Mouse (Mus musculus) frontal cortex, postnatal 36 days (tissue): ENCODE results near the gene Spock1.

Experiments used
- DNase-seq, 2 experiments: peaks; one replicate each; pipeline ENCODE4 v3.0.0; 2022; ENCODE audit warnings: low spot score in 2 of 2

Spock1 gene

GRCm38 (mm10) chr13:57806816-57807215 lies 101.3 kb downstream of the Spock1 start:
- no peak for DNase-seq

GRCm38 (mm10) chr13:57806301-57806700 lies 101.8 kb downstream of the Spock1 start:
- no peak for DNase-seq

GRCm38 (mm10) chr13:57798633-57799032 lies 109.5 kb downstream of the Spock1 start:
- DNase-seq = no peak

- DNase-seq = no peak
Observed at GRCm38 (mm10) chr13:57796951-57797692, 111.0 kb downstream of the Spock1 start.

- DNase-seq = no peak
Observed at GRCm38 (mm10) chr13:57793643-57794240, 114.4 kb downstream of the Spock1 start.

GRCm38 (mm10) chr13:57789796-57790195 lies 118.3 kb downstream of the Spock1 start:
- DNase-seq = no peak

GRCm38 (mm10) chr13:57788299-57788698 lies 119.8 kb downstream of the Spock1 start:
- no peak for DNase-seq

GRCm38 (mm10) chr13:57786278-57786677 lies 121.9 kb downstream of the Spock1 start:
- DNase-seq = no peak

- DNase-seq = peak; percentile 50 to 73
Observed at GRCm38 (mm10) chr13:57782975-57783374, 125.2 kb downstream of the Spock1 start.

- DNase-seq = no peak
Observed at GRCm38 (mm10) chr13:57782107-57782561, 126.0 kb downstream of the Spock1 start.

GRCm38 (mm10) chr13:57779146-57779545 lies 129.0 kb downstream of the Spock1 start:
- peak; percentile 40 to 44 for DNase-seq

- no peak for DNase-seq
Observed at GRCm38 (mm10) chr13:57778524-57778923, 129.6 kb downstream of the Spock1 start.

- DNase-seq = no peak
Observed at GRCm38 (mm10) chr13:57771998-57772397, 136.1 kb downstream of the Spock1 start.

- no peak for DNase-seq
Observed at GRCm38 (mm10) chr13:57766721-57767120, 141.4 kb downstream of the Spock1 start.

- peak; percentile 38 to 60 for DNase-seq
Observed at GRCm38 (mm10) chr13:57761122-57761521, 147.0 kb downstream of the Spock1 start.

- DNase-seq = no peak
Observed at GRCm38 (mm10) chr13:57760618-57761017, 147.5 kb downstream of the Spock1 start.

- peak in 1 of 2 experiments; percentile 45 for DNase-seq
Observed at GRCm38 (mm10) chr13:57756316-57756715, 151.8 kb downstream of the Spock1 start.

- no peak for DNase-seq
Observed at GRCm38 (mm10) chr13:57750831-57751230, 157.3 kb downstream of the Spock1 start.

GRCm38 (mm10) chr13:57744667-57745066 lies 163.5 kb downstream of the Spock1 start:
- DNase-seq = no peak

GRCm38 (mm10) chr13:57741186-57741585 lies 166.9 kb downstream of the Spock1 start:
- no peak for DNase-seq

- DNase-seq = no peak
Observed at GRCm38 (mm10) chr13:57740473-57740872, 167.7 kb downstream of the Spock1 start.

- no peak for DNase-seq
Observed at GRCm38 (mm10) chr13:57736060-57736459, 172.1 kb downstream of the Spock1 start.

- no peak for DNase-seq
Observed at GRCm38 (mm10) chr13:57734549-57734948, 173.6 kb downstream of the Spock1 start.
